Mouse (Mus musculus): ENCODE measurements around the gene Slc2a2. TPM values are rescaled to one million over a fixed set of nuclear protein-coding genes. Genes with fewer than 3 reads are reported as not detected.

Slc2a2 gene
- total RNA-seq, 2 experiments from 2014 or later: not detected

DNA sequence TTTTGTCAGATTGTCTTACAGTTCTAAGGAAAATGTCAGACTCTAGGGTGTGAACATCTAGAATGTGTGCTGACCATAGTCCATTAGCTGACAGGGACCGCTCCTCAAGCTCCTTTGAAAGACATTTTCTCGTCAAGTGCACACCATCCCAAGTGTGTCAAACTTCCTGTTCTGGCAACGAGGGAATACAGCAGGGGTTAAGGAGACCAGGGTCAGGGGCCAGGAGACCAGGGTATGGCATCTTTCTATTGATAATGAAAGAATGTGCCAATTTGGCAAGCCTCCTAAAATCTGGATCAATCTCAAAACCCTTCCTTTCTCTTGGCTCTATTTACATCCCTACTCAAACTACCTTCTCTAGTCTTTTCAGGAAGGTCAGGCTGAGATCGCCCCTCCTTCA is 9.0 kb downstream of the Slc2a2 start:
- DNase-seq: no peak
- no peak overlapping the region for H3K27ac ChIP-seq
- TF ChIP-seq CTCF (IDR thresholded peaks at IDR 0.05): no peak
- intact Hi-C loops (cut with DNase I): no loop called here
- H3K4me3 ChIP-seq: no peak overlapping the region

DNA sequence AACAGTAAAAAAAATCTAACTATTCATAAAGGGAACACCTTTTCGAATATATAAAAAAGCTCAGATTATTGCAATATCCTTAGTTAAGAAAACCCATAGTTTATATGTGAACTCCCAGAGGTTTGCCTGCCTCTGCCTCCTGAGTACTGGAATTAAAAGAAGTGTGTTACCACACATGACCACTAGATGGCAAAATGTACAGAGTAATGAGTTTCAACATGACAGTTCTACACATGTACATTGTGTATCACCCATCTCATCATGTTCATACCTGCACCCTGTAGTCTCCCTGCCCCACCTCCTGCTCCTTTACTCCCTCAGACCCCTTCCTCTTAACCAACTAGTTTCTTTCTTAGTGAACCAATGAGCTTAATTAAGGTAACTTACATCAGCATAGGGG is 12.0 kb downstream of the Slc2a2 start:
- Histone ChIP-seq H3K4me3 (no peak overlapping the region), H3K27ac (no peak overlapping the region)
- peak; percentile 58 for TF ChIP-seq CTCF (IDR thresholded peaks at IDR 0.05)
- no peak for DNase-seq
- intact Hi-C loops (cut with DNase I): loop anchor here (5.0 kb wide), 1 partner anchor 38 kb away; no protein-coding TSS in a partner anchor

DNA sequence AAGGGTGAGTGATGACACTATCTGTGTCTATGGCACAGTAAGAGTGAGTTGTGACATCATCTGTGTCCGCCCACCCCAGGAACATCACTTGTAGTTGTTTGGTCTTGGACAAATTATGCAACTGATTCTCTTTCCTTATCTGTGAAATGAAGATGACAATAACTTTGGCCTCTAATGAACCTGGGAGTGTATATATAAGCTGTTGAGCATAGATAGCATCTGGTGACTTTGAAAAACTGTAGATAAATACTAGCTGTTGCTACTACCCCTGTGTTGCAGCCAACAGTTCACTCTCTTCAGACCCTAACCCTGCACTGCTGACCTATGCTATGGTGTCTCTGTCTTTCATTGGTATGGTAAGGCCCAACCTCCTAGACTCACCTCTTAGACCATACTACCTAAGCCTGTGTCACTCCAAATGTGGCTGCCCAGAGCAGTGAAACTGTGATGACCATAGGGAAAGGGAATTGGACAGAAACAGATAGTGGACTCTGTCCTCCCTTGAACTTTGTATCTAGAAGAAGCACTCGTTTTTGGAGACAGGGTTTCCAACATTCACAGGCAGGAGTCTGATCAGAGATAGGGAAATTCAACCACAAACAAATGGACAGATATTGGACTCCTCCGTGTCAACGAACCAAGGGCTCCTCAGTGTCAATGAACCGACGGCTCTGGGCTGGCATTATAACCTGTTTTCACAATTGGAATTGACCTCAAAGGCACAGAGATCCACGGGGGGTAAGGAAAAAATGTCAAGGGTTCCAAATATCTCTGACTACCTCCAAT is 16.4 kb downstream of the Slc2a2 start:
- intact Hi-C loops (cut with DNase I): loop anchor here (5.0 kb wide), 1 partner anchor 33 kb away; no protein-coding TSS in a partner anchor
- no peak for DNase-seq
- no peak overlapping the region for H3K27ac ChIP-seq
- no peak for TF ChIP-seq CTCF (IDR thresholded peaks at IDR 0.05)
- H3K4me3 ChIP-seq: no peak overlapping the region

DNA sequence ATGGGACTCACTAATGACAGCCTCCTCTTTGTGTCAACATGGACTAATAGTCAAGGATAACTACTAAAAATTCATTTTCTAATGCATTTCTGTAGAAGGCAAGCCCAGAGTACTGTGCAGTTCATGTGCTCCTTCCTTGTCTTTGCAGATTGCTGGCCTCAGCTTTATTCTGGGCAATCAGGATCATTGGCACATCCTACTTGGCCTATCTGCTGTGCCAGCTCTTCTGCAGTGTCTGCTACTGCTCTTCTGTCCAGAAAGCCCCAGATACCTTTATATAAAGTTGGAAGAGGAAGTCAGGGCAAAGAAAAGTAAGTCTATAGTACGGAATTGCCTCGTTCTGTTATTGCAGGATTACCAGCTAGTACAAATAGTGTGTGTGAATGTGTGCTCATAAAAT is 20.8 kb downstream of the Slc2a2 start:
- H3K4me3 ChIP-seq: no peak overlapping the region
- no peak overlapping the region for H3K27ac ChIP-seq
- DNase-seq: no peak
- TF ChIP-seq CTCF (IDR thresholded peaks at IDR 0.05): no peak
- intact Hi-C loops (cut with DNase I): no loop called here

DNA sequence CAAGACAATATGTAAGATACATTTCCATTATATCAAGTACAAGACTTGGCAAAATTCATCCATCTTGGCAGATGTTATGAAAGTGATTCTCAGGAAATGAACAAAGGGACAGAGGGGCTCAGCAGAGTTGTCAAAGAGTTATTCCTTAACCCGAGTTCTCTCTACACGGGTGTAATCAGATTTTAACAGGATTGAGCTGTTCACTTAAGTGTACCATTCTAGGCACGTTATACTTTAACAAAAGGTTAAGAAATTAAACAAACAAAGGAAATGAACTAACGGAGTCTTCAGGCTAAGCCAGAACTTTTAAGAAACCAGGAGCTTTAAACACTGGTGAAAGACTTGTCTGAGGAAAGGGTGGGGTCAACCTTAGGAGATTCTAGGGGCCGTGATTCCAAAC is 23.5 kb downstream of the Slc2a2 start:
- TF ChIP-seq CTCF (IDR thresholded peaks at IDR 0.05): no peak
- DNase-seq: no peak
- no peak overlapping the region for H3K27ac ChIP-seq
- intact Hi-C loops (cut with DNase I): no loop called here
- no peak overlapping the region for H3K4me3 ChIP-seq

DNA sequence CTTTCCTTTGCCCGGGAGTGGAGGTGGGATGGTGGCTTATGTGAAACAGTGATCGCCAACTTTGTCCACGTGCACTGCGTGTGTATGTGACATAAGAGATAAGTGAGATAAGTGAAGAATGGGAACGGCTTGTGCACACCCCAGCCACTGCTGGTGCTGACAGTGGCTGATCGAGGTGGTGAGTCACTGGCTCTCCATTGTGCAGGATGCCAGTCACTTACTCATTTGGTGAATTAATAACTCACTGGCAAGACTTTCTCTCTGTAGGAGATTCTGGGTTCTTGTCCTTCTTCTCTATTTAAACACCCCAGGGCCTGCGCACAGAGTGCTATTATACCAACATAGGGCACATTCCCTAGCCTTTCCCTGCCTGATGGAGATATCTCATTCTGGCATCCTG is 24.1 kb downstream of the Slc2a2 start:
- no peak for TF ChIP-seq CTCF (IDR thresholded peaks at IDR 0.05)
- Histone ChIP-seq H3K27ac (no peak overlapping the region), H3K4me3 (no peak overlapping the region)
- DNase-seq: no peak
- intact Hi-C loops (cut with DNase I): no loop called here

DNA sequence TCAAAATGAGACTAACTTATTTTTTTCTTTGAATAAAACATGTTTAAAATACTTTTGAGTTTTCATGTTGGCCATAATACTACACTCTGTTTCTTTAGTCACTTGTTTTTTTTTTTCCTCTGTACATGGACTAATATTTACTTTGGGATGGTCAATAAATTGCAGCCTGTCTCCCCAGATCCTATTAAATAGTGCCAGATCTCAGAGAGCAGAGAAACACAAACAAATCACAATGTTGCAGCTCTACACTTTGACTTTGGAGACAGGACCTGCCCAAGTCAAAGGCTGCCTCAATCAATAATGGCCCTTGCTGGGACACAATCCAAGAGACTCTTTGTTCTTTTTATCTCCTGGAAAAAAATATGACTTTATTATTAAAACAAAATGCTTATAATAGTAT is 24.8 kb downstream of the Slc2a2 start:
- Histone ChIP-seq H3K4me3 (no peak overlapping the region), H3K27ac (no peak overlapping the region)
- no peak for TF ChIP-seq CTCF (IDR thresholded peaks at IDR 0.05)
- intact Hi-C loops (cut with DNase I): no loop called here
- DNase-seq: no peak

DNA sequence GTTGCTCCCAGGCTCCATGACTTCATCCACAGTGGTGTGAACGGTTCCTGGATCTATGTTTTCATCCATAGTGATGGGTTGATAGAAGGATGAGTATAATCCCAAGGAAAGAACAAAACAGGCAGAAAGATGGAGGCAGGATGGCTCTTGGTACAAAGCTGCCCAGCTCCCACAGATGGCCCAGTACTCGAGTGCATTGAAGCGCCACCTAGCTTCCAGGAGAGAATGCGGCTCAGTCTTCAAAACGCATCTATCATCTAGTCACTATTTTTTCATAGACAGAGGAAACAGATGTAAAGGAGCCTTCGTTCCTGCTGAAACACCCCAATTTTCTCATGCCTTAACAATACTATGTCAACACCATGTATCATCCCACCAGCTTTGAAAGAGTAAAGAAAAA is 25.8 kb downstream of the Slc2a2 start:
- no peak overlapping the region for H3K27ac ChIP-seq
- DNase-seq: no peak
- intact Hi-C loops (cut with DNase I): no loop called here
- 0 out of 2 replicates have a peak, but pooled peaks have one; percentile 13 for TF ChIP-seq CTCF (IDR thresholded peaks at IDR 0.05)
- no peak overlapping the region for H3K4me3 ChIP-seq

DNA sequence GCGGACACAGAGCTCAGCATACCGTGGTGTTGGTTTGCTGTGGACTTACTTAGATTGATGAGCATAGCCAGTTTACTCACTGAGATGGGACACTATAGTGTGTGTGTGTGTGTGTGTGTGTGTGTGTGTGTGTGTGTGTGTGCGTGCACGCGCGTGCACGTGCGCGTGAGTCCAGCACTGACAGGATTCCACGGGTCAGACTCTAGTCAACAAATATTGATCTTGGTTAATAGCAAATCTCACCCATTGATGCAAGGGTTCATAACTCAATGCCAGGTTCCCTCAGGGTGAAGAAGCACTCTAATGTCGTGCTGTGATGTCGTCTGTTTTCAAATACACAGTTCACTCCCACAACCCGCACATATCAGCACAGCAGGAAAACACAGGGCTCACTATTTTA is 27.5 kb downstream of the Slc2a2 start:
- Histone ChIP-seq H3K4me3 (no peak overlapping the region), H3K27ac (no peak overlapping the region)
- no peak for TF ChIP-seq CTCF (IDR thresholded peaks at IDR 0.05)
- intact Hi-C loops (cut with DNase I): no loop called here
- DNase-seq: no peak

DNA sequence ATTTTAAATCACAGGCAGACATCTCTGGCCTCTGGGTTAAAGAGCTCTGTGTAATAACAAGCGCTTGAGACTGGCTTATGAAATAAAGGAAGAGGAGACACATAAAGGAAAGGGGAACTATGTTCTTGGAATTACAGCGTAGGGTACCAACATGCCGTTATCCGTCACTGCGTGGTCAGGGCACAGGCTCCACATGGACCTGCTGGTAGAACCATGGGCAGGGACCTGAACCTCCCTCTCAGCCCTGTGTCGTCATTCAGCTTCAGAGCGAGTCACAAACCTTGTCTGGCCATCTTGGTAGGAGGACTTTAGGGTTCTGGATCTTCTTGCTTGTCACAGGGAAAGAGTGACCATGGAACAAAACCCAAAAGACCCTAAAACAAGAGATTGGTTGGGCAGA is 28.7 kb downstream of the Slc2a2 start:
- DNase-seq: no peak
- intact Hi-C loops (cut with DNase I): no loop called here
- H3K4me3 ChIP-seq: no peak overlapping the region
- no peak for TF ChIP-seq CTCF (IDR thresholded peaks at IDR 0.05)
- H3K27ac ChIP-seq: no peak overlapping the region

DNA sequence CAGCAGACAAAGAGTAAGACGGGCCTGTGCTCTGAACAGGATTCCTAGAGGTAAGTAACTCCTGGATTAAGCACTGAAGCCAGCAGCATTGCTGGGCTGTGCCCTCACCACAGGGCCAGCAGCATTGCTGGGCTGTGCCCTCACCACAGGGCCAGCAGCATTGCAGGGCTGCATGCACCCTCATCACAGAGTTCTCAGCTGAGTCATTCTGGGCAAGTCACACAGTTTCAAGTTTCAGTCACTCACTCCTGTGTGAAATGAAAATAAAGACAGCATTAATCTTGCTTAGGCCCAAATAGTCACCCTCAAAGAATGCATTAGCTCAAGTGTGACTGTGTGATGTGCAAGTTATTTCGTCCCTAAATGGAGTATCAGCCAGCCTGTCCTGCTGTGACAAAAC is 37.0 kb downstream of the Slc2a2 start:
- no peak overlapping the region for H3K27ac ChIP-seq
- no peak for DNase-seq
- intact Hi-C loops (cut with DNase I): no loop called here

DNA sequence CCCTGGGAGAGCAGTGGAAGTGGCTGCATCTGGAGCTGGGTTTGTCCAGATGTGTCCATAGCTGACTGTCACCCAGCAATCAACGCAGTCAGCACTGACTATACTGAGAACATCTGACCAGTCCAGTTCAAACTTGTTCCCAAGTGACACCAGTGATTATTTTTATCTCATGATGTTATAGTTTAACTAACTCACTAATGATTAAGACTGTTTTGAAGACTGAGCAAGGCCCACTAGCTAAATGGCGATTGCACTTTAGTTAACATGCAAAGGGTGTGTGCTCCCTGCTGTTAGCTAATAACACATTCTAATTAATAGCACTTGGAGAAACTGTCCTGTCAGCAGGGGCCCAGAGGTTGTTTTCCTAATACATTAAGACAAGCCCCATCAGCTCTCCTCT is 39.3 kb downstream of the Slc2a2 start:
- no peak for DNase-seq
- no peak for TF ChIP-seq CTCF (IDR thresholded peaks at IDR 0.05)

More for the DNA sequence above, 37.0 kb downstream of the Slc2a2 start:
- no peak for TF ChIP-seq CTCF (IDR thresholded peaks at IDR 0.05)
- H3K4me3 ChIP-seq: no peak overlapping the region

DNA sequence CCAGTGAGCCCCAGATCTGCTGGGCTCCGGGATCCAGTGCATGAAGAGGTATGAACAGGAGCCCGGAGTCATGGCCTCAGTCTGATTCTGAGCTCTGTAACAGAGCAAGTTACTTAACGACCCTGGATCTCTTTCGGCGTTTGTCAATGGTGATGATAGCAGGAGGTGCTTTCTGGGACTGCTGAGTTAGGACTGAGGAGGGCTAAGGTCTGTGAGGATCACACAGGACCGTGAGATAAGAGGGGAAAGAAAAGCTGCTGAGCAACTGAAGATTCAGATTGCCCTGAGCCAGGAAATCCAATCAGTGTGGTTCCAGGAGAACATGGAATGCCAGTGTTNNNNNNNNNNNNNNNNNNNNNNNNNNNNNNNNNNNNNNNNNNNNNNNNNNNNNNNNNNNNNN is 42.6 kb downstream of the Slc2a2 start:
- no peak for DNase-seq
- H3K4me3 ChIP-seq: no peak overlapping the region
- H3K27ac ChIP-seq: no peak overlapping the region
- TF ChIP-seq CTCF (IDR thresholded peaks at IDR 0.05): no peak
- intact Hi-C loops (cut with DNase I): no loop called here

More for the DNA sequence above, 39.3 kb downstream of the Slc2a2 start:
- intact Hi-C loops (cut with DNase I): no loop called here
- Histone ChIP-seq H3K27ac (no peak overlapping the region), H3K4me3 (no peak overlapping the region)

DNA sequence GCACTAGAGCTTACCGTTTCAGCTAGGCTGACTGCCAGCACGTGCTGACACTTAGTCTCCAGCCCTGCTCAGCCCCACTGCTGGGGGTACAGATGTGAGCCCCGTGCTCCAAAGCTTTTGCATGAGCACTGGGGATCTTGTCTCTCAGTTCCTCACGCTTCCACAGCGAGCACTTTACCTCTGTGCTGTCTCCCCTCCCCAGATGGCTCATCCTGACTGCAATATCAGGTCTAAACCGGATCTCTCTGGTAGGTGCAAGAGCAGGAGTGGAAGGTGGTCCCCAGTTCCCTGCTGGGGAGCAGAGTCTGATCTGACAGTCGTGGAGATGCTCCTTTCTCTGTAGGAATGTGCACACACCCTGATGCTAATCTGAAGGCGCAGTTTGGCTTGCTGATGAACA is 45.5 kb downstream of the Slc2a2 start:
- H3K4me3 ChIP-seq: no peak overlapping the region
- no peak for DNase-seq
- no peak overlapping the region for H3K27ac ChIP-seq
- no peak for TF ChIP-seq CTCF (IDR thresholded peaks at IDR 0.05)
- intact Hi-C loops (cut with DNase I): no loop called here

Data from gastrocnemius, adult 2 months (tissue).